Mouse (Mus musculus): ENCODE data around the gene Smpdl3b. TPM values are rescaled to one million over a fixed set of nuclear protein-coding genes. Genes with fewer than 3 reads are reported as not detected.
A peak's percentile ranks its signal among the peaks of the same experiment; 100 is the strongest.

Gene Smpdl3b
- 5.3 and 6.3 TPM in 2 replicates for polyA plus RNA-seq (2015; fragmentation: Nextera tagmentation; extraction: Ambion mirVana)

DNA sequence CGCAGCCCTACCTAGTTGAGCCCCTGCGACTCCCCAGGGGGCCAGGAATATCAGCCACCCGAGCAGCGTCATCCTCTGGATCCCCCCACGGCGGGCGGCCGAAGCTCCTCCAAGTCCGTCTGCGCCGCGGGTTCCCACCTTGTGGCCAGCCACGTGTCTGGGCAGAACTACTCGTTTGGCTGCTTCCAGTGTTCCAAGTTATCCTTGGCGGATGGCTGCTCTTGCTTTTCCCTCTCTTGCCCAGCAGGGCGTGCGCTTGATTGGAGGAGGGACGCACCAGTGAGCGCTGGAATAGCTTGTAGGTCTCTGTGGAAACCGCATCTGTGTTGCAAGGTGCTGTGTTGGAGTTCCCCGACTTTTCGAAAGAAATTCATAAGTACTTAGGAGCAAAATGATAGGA, at the start of gene Smpdl3b:
Gene Smpdl3b, minus strand, starts transcription at position 279 of the 400 bp plus-strand sequence.
- no peaks in the 10 kb centered on the region for H3K9me3 ChIP-seq (replicated peaks; ENCODE audit: control insufficient read depth, low read length)
- peak within 1 kb of the TSS; percentile 76 for H3K9ac ChIP-seq (ENCODE audit: low read length)
- H3K27me3 ChIP-seq (ENCODE audit: control insufficient read depth, insufficient read depth, low read length), result peaks cover 4% of the 10 kb centered on the region; the same call in 1 of the 2 replicates
- H3K4me3 ChIP-seq (replicated peaks; ENCODE audit: low read length), result peak within 1 kb of the TSS; percentile 58
- peak within 1 kb of the TSS; percentile 99 for H3K4me2 ChIP-seq (ENCODE audit: low read depth, low read length)
- H3K27ac ChIP-seq (ENCODE audit: low read length), result no peak within 1 kb of the TSS
- H3K4me1 ChIP-seq (ENCODE audit: control insufficient read depth, insufficient read depth, low read length), result no peaks in the 10 kb centered on the region; the same call in 1 of the 2 replicates
- no peaks in the 10 kb centered on the region for H3K36me3 ChIP-seq (ENCODE audit: control insufficient read depth, insufficient read depth, low read length)
- peak; percentile 91 for ATAC-seq (ENCODE audit: insufficient read depth, low FRiP score)
- 1% methylated on average over 22 of the region's 22 CpGs for WGBS

DNA sequence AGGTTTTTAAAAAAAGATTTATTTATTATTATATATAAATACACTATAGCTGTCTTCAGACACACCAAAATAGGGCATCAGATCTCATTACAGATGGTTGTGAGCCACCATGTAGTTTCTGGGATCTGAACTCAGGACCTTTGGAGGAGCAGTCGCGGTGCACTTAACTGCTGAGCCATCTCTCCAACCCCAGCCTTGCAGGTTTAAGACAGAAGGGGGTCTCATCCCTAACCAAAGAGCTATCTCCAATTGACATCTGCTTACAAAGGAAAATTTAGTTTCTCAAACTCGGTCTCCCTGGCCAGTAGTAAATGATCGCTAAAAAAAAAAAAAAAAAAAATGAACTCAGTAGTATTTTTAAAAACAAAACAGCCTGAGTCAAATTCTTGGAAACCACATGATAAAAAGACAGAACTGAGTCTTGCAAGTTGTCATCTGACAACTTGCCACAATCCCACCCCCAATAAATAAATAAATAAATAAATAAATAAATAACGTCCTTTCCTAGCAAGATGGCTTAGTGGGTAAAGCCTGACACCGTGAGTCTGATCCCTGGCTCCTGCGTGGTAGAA, 49.7 kb upstream of the Smpdl3b start:
- no peak overlapping the region for H3K27ac ChIP-seq (ENCODE audit: low read length)
- no peak overlapping the region for H3K4me3 ChIP-seq (replicated peaks; ENCODE audit: low read length)
- no peak overlapping the region for H3K9ac ChIP-seq (ENCODE audit: low read length)
- no peaks in the 10 kb centered on the region for H3K36me3 ChIP-seq (ENCODE audit: control insufficient read depth, insufficient read depth, low read length)
- ATAC-seq (ENCODE audit: insufficient read depth, low FRiP score), result no peak
- H3K4me1 ChIP-seq (ENCODE audit: control insufficient read depth, insufficient read depth, low read length), result no peaks in the 10 kb centered on the region
- H3K9me3 ChIP-seq (replicated peaks; ENCODE audit: control insufficient read depth, low read length), result peaks cover 10% of the 10 kb centered on the region
- no peaks in the 10 kb centered on the region for H3K27me3 ChIP-seq (ENCODE audit: control insufficient read depth, insufficient read depth, low read length)
- no peak overlapping the region for H3K4me2 ChIP-seq (ENCODE audit: low read depth, low read length)
- WGBS, result 84% methylated on average over 7 of the region's 7 CpGs

DNA sequence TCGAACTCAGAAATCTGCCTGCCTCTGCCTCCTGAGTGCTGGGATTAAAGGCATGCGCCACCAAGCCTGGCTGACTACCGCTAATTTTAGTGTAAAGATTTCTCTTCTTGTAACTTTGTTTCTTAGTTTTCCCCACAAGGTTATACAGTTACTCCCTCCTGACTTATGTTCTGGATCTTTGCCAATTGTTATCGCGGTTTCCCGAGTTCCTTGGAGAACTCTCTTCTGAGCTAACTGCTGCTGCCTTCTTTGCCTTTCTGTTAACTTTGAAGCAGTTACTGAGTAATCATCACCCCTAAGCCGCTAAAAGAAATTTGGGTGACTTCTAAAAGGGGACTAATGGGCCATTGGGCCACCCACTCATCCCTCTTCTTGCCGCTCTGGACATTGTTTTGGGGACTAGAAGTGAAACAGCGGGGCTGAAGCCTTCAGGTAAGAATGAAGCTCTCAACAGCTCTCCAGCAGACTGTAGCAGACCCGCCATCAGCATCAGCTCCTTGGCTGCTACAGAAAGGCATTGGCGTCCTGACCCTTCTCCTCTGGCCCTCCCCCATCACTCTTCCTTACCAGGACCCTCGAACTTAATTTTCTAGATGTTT, 48.6 kb upstream of the Smpdl3b start:
- H3K4me2 ChIP-seq (ENCODE audit: low read depth, low read length), result no peak overlapping the region
- no peaks in the 10 kb centered on the region for H3K36me3 ChIP-seq (ENCODE audit: control insufficient read depth, insufficient read depth, low read length)
- 69% methylated on average over 12 of the region's 12 CpGs for WGBS
- no peak overlapping the region for H3K9ac ChIP-seq (ENCODE audit: low read length)
- peaks cover 3% of the 10 kb centered on the region for H3K9me3 ChIP-seq (replicated peaks; ENCODE audit: control insufficient read depth, low read length)
- H3K27ac ChIP-seq (ENCODE audit: low read length), result no peak overlapping the region
- H3K4me3 ChIP-seq (replicated peaks; ENCODE audit: low read length), result no peak overlapping the region
- no peak for ATAC-seq (ENCODE audit: insufficient read depth, low FRiP score)
- H3K4me1 ChIP-seq (ENCODE audit: control insufficient read depth, insufficient read depth, low read length), result no peaks in the 10 kb centered on the region
- no peaks in the 10 kb centered on the region for H3K27me3 ChIP-seq (ENCODE audit: control insufficient read depth, insufficient read depth, low read length)

DNA sequence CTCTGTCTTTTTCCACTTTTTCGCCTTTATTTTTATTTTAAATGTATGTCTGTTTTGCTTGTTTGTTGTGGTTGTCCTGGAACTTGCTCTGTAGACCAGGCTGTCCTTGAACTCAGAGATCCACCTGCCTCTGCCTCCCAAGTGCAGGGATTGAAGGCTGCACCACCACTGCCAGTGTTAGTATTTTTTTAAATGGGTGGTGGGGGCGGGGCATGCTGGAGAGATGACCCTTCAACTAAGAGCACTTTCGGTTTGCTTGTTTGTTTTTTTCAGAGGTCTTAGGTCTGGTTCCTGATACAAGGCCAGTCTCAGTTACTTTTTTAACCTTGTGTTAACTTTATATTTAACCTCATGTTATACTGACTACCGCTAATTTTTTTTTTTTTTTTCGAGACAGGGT, 48.1 kb upstream of the Smpdl3b start:
- H3K27ac ChIP-seq (ENCODE audit: low read length), result no peak overlapping the region
- H3K27me3 ChIP-seq (ENCODE audit: control insufficient read depth, insufficient read depth, low read length), result no peaks in the 10 kb centered on the region
- 78% methylated on average over 5 of the region's 5 CpGs for WGBS
- no peaks in the 10 kb centered on the region for H3K9me3 ChIP-seq (replicated peaks; ENCODE audit: control insufficient read depth, low read length)
- no peak overlapping the region for H3K4me2 ChIP-seq (ENCODE audit: low read depth, low read length)
- H3K36me3 ChIP-seq (ENCODE audit: control insufficient read depth, insufficient read depth, low read length), result no peaks in the 10 kb centered on the region
- no peak overlapping the region for H3K4me3 ChIP-seq (replicated peaks; ENCODE audit: low read length)
- ATAC-seq (ENCODE audit: insufficient read depth, low FRiP score), result no peak
- no peak overlapping the region for H3K9ac ChIP-seq (ENCODE audit: low read length)
- no peaks in the 10 kb centered on the region for H3K4me1 ChIP-seq (ENCODE audit: control insufficient read depth, insufficient read depth, low read length)

DNA sequence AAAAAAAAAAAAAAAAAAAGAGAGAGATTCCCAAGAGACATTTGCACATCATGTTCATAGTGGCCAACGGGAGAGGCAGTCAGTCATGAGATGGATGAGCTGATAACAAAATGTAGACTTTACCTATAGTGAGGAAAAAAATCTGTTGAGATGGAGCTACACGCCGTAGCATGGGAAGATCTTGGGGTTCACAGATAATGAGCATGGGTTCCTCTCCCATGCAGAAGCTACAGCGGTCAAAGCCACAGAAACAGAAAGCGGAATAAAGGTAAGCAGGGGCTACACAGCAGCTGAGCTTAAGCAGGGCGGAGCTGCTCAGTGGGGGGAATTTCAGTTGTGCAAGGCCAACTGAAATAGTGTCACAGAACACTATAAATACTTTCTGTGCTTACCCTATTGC, 47.3 kb upstream of the Smpdl3b start:
- no peak overlapping the region for H3K4me2 ChIP-seq (ENCODE audit: low read depth, low read length)
- ATAC-seq (ENCODE audit: insufficient read depth, low FRiP score), result no peak; the same call in 1 of the 2 replicates
- H3K27me3 ChIP-seq (ENCODE audit: control insufficient read depth, insufficient read depth, low read length), result no peaks in the 10 kb centered on the region
- no peak overlapping the region for H3K9ac ChIP-seq (ENCODE audit: low read length)
- no peaks in the 10 kb centered on the region for H3K4me1 ChIP-seq (ENCODE audit: control insufficient read depth, insufficient read depth, low read length)
- WGBS, result 78% methylated on average over 6 of the region's 6 CpGs
- no peaks in the 10 kb centered on the region for H3K36me3 ChIP-seq (ENCODE audit: control insufficient read depth, insufficient read depth, low read length)
- H3K27ac ChIP-seq (ENCODE audit: low read length), result no peak overlapping the region
- H3K4me3 ChIP-seq (replicated peaks; ENCODE audit: low read length), result no peak overlapping the region
- H3K9me3 ChIP-seq (replicated peaks; ENCODE audit: control insufficient read depth, low read length), result no peaks in the 10 kb centered on the region

DNA sequence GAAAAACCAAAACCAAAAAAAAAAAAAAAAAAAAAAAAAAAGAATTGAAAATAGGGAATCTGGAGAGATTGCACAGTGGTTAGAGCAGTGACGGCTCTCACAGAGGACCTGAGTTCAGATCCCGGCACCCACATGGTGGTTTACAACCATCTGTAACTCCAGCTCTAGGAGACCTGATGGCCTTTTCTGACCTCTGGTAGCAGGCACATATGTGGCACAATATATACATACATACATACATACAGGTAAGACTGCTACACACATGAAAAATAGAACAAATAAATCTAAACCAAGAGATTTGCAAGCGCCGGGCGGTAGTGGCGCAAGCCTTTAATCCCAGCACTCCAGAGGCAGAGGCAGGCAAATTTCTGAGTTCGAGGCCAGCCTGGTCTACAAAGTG, 46.8 kb upstream of the Smpdl3b start:
- H3K4me1 ChIP-seq (ENCODE audit: control insufficient read depth, insufficient read depth, low read length), result no peaks in the 10 kb centered on the region
- WGBS, result 96% methylated on average over 7 of the region's 7 CpGs
- no peaks in the 10 kb centered on the region for H3K9me3 ChIP-seq (replicated peaks; ENCODE audit: control insufficient read depth, low read length)
- H3K27me3 ChIP-seq (ENCODE audit: control insufficient read depth, insufficient read depth, low read length), result no peaks in the 10 kb centered on the region
- H3K4me2 ChIP-seq (ENCODE audit: low read depth, low read length), result no peak overlapping the region
- H3K9ac ChIP-seq (ENCODE audit: low read length), result no peak overlapping the region
- no peaks in the 10 kb centered on the region for H3K36me3 ChIP-seq (ENCODE audit: control insufficient read depth, insufficient read depth, low read length)
- ATAC-seq (ENCODE audit: insufficient read depth, low FRiP score), result no peak
- H3K27ac ChIP-seq (ENCODE audit: low read length), result no peak overlapping the region
- H3K4me3 ChIP-seq (replicated peaks; ENCODE audit: low read length), result no peak overlapping the region

DNA sequence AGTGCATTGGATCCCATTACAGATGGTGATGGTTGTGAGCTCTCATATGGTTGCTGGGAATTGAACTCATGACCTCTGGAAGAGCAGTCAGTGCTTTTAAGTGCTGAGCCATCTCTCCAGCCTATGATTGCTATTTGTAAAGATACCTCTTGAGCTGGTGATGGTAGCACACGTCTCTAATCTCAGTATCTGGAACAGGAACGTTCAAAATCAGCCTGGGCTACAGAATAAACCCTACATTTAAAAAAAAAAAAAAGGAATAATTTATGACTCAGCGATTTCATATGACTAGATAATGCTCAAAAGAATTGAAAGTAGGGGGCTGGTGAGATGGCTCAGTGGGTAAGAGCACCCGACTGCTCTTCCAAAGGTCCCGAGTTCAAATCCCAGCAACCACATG, 46.2 kb upstream of the Smpdl3b start:
- H3K4me2 ChIP-seq (ENCODE audit: low read depth, low read length), result no peak overlapping the region
- no peak overlapping the region for H3K9ac ChIP-seq (ENCODE audit: low read length)
- WGBS, result 83% methylated on average over 5 of the region's 5 CpGs
- H3K4me1 ChIP-seq (ENCODE audit: control insufficient read depth, insufficient read depth, low read length), result no peaks in the 10 kb centered on the region
- H3K9me3 ChIP-seq (replicated peaks; ENCODE audit: control insufficient read depth, low read length), result no peaks in the 10 kb centered on the region
- no peaks in the 10 kb centered on the region for H3K27me3 ChIP-seq (ENCODE audit: control insufficient read depth, insufficient read depth, low read length)
- no peaks in the 10 kb centered on the region for H3K36me3 ChIP-seq (ENCODE audit: control insufficient read depth, insufficient read depth, low read length)
- H3K27ac ChIP-seq (ENCODE audit: low read length), result no peak overlapping the region
- H3K4me3 ChIP-seq (replicated peaks; ENCODE audit: low read length), result no peak overlapping the region
- no peak for ATAC-seq (ENCODE audit: insufficient read depth, low FRiP score)

DNA sequence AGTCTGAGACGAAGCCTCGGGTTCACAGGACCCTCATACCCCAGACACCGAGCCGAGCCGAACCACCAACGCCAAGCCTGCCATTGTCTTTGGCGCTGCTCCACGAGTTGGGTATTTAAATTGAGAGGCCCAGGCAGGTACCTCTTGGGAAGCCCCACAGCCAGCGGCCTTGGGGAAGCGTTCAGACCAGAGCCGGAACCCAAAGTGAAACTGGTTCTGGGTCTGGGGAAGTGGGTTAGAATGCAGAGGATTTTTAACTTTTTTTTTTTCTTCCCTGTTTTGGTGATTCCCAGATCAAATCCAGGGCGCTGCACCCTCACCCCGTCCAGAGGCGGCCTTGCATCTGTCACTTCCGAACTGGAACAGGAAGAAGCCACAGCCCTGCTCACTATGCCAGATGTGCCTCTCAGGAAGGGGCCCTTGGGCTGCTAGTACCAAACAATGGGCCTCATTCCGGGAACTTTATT, 45.2 kb upstream of the Smpdl3b start:
- Histone ChIP-seq H3K27me3 (ENCODE audit: control insufficient read depth, insufficient read depth, low read length) (no peaks in the 10 kb centered on the region), H3K36me3 (ENCODE audit: control insufficient read depth, insufficient read depth, low read length) (no peaks in the 10 kb centered on the region), H3K27ac (ENCODE audit: low read length) (0 out of 2 replicates have a peak overlapping the region, but pooled peaks have one; percentile 14), H3K9ac (ENCODE audit: low read length) (no peak overlapping the region), H3K4me3 (replicated peaks; ENCODE audit: low read length) (no peak overlapping the region), H3K4me1 (ENCODE audit: control insufficient read depth, insufficient read depth, low read length) (no peaks in the 10 kb centered on the region), H3K9me3 (replicated peaks; ENCODE audit: control insufficient read depth, low read length) (no peaks in the 10 kb centered on the region), H3K4me2 (ENCODE audit: low read depth, low read length) (no peak overlapping the region)
- no peak for ATAC-seq (ENCODE audit: insufficient read depth, low FRiP score)
- 60% methylated on average over 16 of the region's 16 CpGs for WGBS

DNA sequence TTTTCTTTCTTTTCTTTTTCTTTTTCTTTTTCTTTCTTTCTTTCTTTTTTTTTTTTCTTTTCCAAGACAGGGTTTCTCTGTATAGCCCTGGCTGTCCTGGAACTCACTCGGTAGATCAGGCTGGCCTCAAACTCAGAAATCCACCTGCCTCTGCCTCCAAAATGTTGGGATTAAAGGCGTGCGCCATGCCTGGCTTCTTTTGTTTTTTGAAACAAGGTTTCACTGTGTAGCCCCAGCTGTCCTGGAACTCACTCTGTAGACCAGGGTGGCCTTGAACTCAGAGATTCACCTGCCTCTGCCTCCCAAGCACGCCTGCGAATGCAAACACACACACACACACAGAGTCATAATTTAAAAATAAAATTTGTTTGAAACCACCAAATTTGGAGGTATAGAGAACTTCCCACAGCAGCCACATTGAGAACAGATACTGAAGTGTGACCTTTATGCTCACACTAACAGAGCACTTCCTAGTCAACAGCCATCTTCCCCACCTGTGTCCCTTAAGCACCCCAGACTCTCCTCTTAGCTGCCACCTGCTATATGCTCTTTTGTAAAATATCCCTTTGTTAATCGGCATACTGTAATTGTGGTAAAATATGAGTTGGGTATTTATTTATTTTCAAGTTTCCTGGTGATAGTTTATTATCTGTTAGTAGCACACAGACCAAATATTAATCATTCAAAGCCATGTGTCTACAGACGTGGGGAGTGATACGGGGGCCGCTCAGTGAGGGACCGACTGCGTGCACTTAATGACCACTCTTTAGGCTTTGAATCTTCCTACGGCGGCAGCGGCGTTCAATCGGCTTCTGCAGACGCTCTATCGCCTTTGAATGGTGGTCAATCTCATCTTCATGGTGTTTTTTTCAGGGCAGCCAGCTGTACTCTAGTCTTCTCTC, 44.4 kb upstream of the Smpdl3b start:
- Histone ChIP-seq H3K27me3 (ENCODE audit: control insufficient read depth, insufficient read depth, low read length) (no peaks in the 10 kb centered on the region), H3K9ac (ENCODE audit: low read length) (no peak overlapping the region), H3K36me3 (ENCODE audit: control insufficient read depth, insufficient read depth, low read length) (no peaks in the 10 kb centered on the region), H3K4me2 (ENCODE audit: low read depth, low read length) (no peak overlapping the region), H3K27ac (ENCODE audit: low read length) (0 out of 2 replicates have a peak overlapping the region, but pooled peaks have one; percentile 14), H3K9me3 (replicated peaks; ENCODE audit: control insufficient read depth, low read length) (no peaks in the 10 kb centered on the region), H3K4me3 (replicated peaks; ENCODE audit: low read length) (no peak overlapping the region), H3K4me1 (ENCODE audit: control insufficient read depth, insufficient read depth, low read length) (no peaks in the 10 kb centered on the region)
- 80% methylated on average over 18 of the region's 18 CpGs for WGBS
- no peak for ATAC-seq (ENCODE audit: insufficient read depth, low FRiP score)
